Mouse (Mus musculus): ENCODE data around the gene Hoxc11. TPM values are rescaled to one million over a fixed set of nuclear protein-coding genes. Genes with fewer than 3 reads are reported as not detected.

Gene Hoxc11
- total and polyA plus RNA-seq, 3 experiments = not detected

DNA sequence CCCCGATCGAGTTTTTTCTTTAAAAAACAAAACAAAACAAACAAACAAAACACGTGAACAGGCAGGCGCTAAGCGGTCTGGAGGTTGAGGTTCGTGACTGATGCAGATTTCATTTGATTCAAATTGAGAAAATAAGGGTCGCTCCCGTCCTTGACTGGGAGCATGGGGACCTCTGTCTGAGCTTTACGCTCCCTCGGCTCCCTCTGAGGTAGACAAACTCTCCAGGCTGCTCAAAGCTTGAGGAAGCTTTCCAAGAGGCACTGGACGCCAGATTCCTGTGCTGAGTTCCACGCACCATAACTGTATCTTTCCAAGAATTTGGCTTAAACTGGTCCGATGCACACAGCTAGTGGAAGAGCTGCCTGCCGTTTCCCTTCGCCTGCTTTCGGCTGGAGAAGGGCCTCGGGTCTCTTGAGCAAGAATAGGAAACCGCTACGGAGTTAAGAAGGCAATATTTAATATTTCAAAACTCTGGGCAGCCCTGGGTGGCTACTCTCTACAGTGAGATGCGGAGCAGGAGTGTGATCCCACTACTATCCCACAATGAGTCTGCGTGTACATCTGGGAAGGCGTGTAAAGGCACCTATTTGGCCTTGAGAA is 43.6 kb upstream of the Hoxc11 start:
- Histone ChIP-seq H3K4me3 (replicated peaks in 1 of 3; ENCODE audit: low read depth in 2 of 3, low read length in 2 of 3, poor library complexity in 1 of 3) (no peak overlapping the region), H3K9me3 (replicated peaks; ENCODE audit: low read length) (no peaks in the 10 kb centered on the region), H3K4me1 (ENCODE audit: control insufficient read depth in 1 of 2, insufficient read depth in 2 of 2) (no peaks in the 10 kb centered on the region), H3K4me2 (ENCODE audit: insufficient read depth, low read depth, poor library complexity, severe bottlenecking) (no peak overlapping the region), H3K27me3 (replicated peaks) (peaks cover 94% of the 10 kb centered on the region), H3K9ac (ENCODE audit: insufficient read depth, low read depth) (no peak overlapping the region), H3K79me2 (replicated peaks; ENCODE audit: control insufficient read depth, extremely low read depth, insufficient read depth, poor library complexity, severe bottlenecking) (no peaks in the 10 kb centered on the region), H3K27ac (ENCODE audit: insufficient read depth, low read depth) (no peak overlapping the region), H3K36me3 (replicated peaks in 1 of 2; ENCODE audit: control insufficient read depth in 1 of 2, insufficient read depth in 1 of 2, low read length in 1 of 2) (no peaks in the 10 kb centered on the region)
- dilution Hi-C loops (cut with MboI; ENCODE audit: extremely low pct_ligation_motif_present, extremely low pct_unique_long_range_greater_than_20kb, low sequenced_read_pairs) (no loop called here), in situ Hi-C loops (cut with MboI; ENCODE audit: low pct_ligation_motif_present, low pct_unique_long_range_greater_than_20kb, low sequenced_read_pairs) (no loop called here)
- TF ChIP-seq ZMIZ1 (IDR thresholded peaks at IDR 0.05; ENCODE audit: low read depth, low read length) (no peak), POLR2A (IDR thresholded peaks at IDR 0.05; ENCODE audit: low read depth, low read length) (no peak), BHLHE40 (IDR thresholded peaks at IDR 0.05; ENCODE audit: low read depth, low read length) (no peak), MAFK (IDR thresholded peaks at IDR 0.05; ENCODE audit: insufficient replicate concordance, low read length) (no peak), ZC3H11A (IDR thresholded peaks at IDR 0.05; ENCODE audit: low read depth, low read length) (no peak), MEF2A (IDR thresholded peaks at IDR 0.05; ENCODE audit: borderline replicate concordance, low read depth, low read length) (no peak), MAX (IDR thresholded peaks at IDR 0.05; ENCODE audit: low read length) (no peak), NRF1 (IDR thresholded peaks at IDR 0.05; ENCODE audit: low read depth, low read length) (no peak), CHD1 (IDR thresholded peaks at IDR 0.05; ENCODE audit: low read depth, low read length) (no peak), IRF4 (IDR thresholded peaks at IDR 0.05; ENCODE audit: low read depth, low read length) (no peak), POLR2AphosphoS2 (IDR thresholded peaks at IDR 0.05; ENCODE audit: low read depth, low read length) (no peak), E2F4 (IDR thresholded peaks at IDR 0.05; ENCODE audit: insufficient replicate concordance, low read depth, low read length) (no peak), NELFE (IDR thresholded peaks at IDR 0.05; ENCODE audit: low read depth, low read length) (no peak), JUND (conservative IDR thresholded peaks at IDR 0.05; ENCODE audit: low read depth, low read length) (no peak)
- no peak for DNase-seq (ENCODE audit: extremely low read depth)

- H3K27me3 ChIP-seq (replicated peaks) = peaks cover 96% of the 10 kb centered on the region
Measured at GRCm38 (mm10) chr15:102913038-102913585, 41.1 kb upstream of the Hoxc11 start.

More at GRCm38 (mm10) chr15:102913038-102913585, 41.1 kb upstream of the Hoxc11 start:
- no peaks in the 10 kb centered on the region for H3K79me2 ChIP-seq (replicated peaks; ENCODE audit: control insufficient read depth, extremely low read depth, insufficient read depth, poor library complexity, severe bottlenecking)
- no peak overlapping the region for H3K9ac ChIP-seq (ENCODE audit: insufficient read depth, low read depth)
- no peaks in the 10 kb centered on the region for H3K36me3 ChIP-seq (replicated peaks in 1 of 2; ENCODE audit: control insufficient read depth in 1 of 2, insufficient read depth in 1 of 2, low read length in 1 of 2)
- H3K4me3 ChIP-seq (replicated peaks in 1 of 3; ENCODE audit: low read depth in 2 of 3, low read length in 2 of 3, poor library complexity in 1 of 3) = no peak overlapping the region
- DNase-seq (ENCODE audit: extremely low read depth) = no peak
- H3K27ac ChIP-seq (ENCODE audit: insufficient read depth, low read depth) = no peak overlapping the region
- dilution Hi-C loops (cut with MboI; ENCODE audit: extremely low pct_ligation_motif_present, extremely low pct_unique_long_range_greater_than_20kb, low sequenced_read_pairs) = no loop called here
- no peak for TF ChIP-seq TBP (conservative IDR thresholded peaks at IDR 0.05; ENCODE audit: low read depth, low read length)
- no peak for TF ChIP-seq ZC3H11A (IDR thresholded peaks at IDR 0.05; ENCODE audit: low read depth, low read length)
- TF ChIP-seq MYC (IDR thresholded peaks at IDR 0.05; ENCODE audit: low read depth, low read length) = no peak
- no peak for TF ChIP-seq MXI1 (IDR thresholded peaks at IDR 0.05; ENCODE audit: low read depth, low read length)
- TF ChIP-seq EP300 (IDR thresholded peaks at IDR 0.05; ENCODE audit: low read length) = no peak
- no peak for TF ChIP-seq MAFK (IDR thresholded peaks at IDR 0.05; ENCODE audit: insufficient replicate concordance, low read length)
- TF ChIP-seq ELF1 (IDR thresholded peaks at IDR 0.05; ENCODE audit: low read depth, low read length) = no peak
- no peak for TF ChIP-seq SIN3A (IDR thresholded peaks at IDR 0.05; ENCODE audit: low read length)
- no peak for TF ChIP-seq USF2 (conservative IDR thresholded peaks at IDR 0.05; ENCODE audit: low read depth, low read length)
- TF ChIP-seq JUND (conservative IDR thresholded peaks at IDR 0.05; ENCODE audit: low read depth, low read length) = no peak
- no peak for TF ChIP-seq ZKSCAN1 (IDR thresholded peaks at IDR 0.05; ENCODE audit: borderline replicate concordance, low read depth, low read length)
- in situ Hi-C loops (cut with MboI; ENCODE audit: low pct_ligation_motif_present, low pct_unique_long_range_greater_than_20kb, low sequenced_read_pairs) = no loop called here
- no peaks in the 10 kb centered on the region for H3K4me1 ChIP-seq (ENCODE audit: control insufficient read depth in 1 of 2, insufficient read depth in 2 of 2)
- H3K9me3 ChIP-seq (replicated peaks; ENCODE audit: low read length) = no peaks in the 10 kb centered on the region
- H3K4me2 ChIP-seq (ENCODE audit: insufficient read depth, low read depth, poor library complexity, severe bottlenecking) = no peak overlapping the region
